In genomic region chr11:116880839-116881238, GRCm38 (mm10) we compare ENCODE assay signal across 21 mouse cellular contexts. TPM values are rescaled to one million over a fixed set of nuclear protein-coding genes. Genes with fewer than 3 reads are reported as not detected.
DNase-seq lines count a peak whose midpoint lies in the region; ATAC-seq and TF ChIP-seq lines count a peak whose summit lies in the region.
"Had no signal": no experiment of that assay in that cellular context is flagged by ENCODE, and none has a peak within 500 bp of the region (broad histone marks: within the 10 kb centered on the region; RNA-seq: fewer than 3 reads in every experiment).

No protein-coding gene starts in this region.

- intact Hi-C loops in left cerebral cortex, postnatal 36 days (cut with DNase I) = loop anchor here (10.0 kb wide), 1 partner anchor 294 kb away; no protein-coding TSS in a partner anchor

- WGBS in hindbrain, postnatal 0 days = 38% methylated on average over 7 of the region's 7 CpGs
- 63% methylated on average over 7 of the region's 7 CpGs for WGBS in hindbrain, embryonic 14.5 days

- no peak overlapping the region for H3K9ac ChIP-seq in hindbrain, postnatal 0 days (replicated peaks; ENCODE audit: low read length)
- H3K9ac ChIP-seq in hindbrain, embryonic 14.5 days = no peak overlapping the region
- H3K9ac ChIP-seq in ES-Bruce4 (ENCODE audit: low read depth, poor library complexity, severe bottlenecking) = no peak overlapping the region
- H3K9ac ChIP-seq: embryonic facial prominence, embryonic 15.5 days; heart, embryonic 13.5 days; kidney, embryonic 15.5 days; neural tube, embryonic 12.5 days; stomach, embryonic 15.5 days had no signal

- H3K9me3 ChIP-seq in hindbrain, postnatal 0 days (ENCODE audit: low read length) = no peaks in the 10 kb centered on the region
- H3K9me3 ChIP-seq in hindbrain, embryonic 14.5 days (ENCODE audit: control insufficient read depth, low read length) = no peaks in the 10 kb centered on the region
- H3K9me3 ChIP-seq in ES-Bruce4 (replicated peaks; ENCODE audit: control insufficient read depth, insufficient read depth, low read length, poor library complexity, severe bottlenecking) = no peaks in the 10 kb centered on the region
- H3K9me3 ChIP-seq: embryonic facial prominence, embryonic 15.5 days; heart, embryonic 13.5 days; kidney, embryonic 15.5 days; neural tube, embryonic 12.5 days; stomach, embryonic 15.5 days had no signal

- no peak overlapping the region for H3K4me2 ChIP-seq in hindbrain, postnatal 0 days (ENCODE audit: low read depth, low read length)
- H3K4me2 ChIP-seq in hindbrain, embryonic 14.5 days (replicated peaks) = no peak overlapping the region
- H3K4me2 ChIP-seq: embryonic facial prominence, embryonic 15.5 days; heart, embryonic 13.5 days; kidney, embryonic 15.5 days; liver, embryonic 11.5 days; neural tube, embryonic 12.5 days; stomach, embryonic 15.5 days had no signal

- ATAC-seq in hindbrain, postnatal 0 days = no peak
- ATAC-seq in hindbrain, embryonic 14.5 days (ENCODE audit: low FRiP score) = no peak
- ATAC-seq: inflammation-experienced regulatory T-cells, adult 6 months; midbrain, embryonic 16.5 days had no signal

- H3K4me3 ChIP-seq in hindbrain, postnatal 0 days (ENCODE audit: low read length) = no peak overlapping the region
- no peak overlapping the region for H3K4me3 ChIP-seq in hindbrain, embryonic 14.5 days (replicated peaks; ENCODE audit: low read length)
- H3K4me3 ChIP-seq in ES-Bruce4 (ENCODE audit: low read depth, low read length) = no peak overlapping the region
- H3K4me3 ChIP-seq: embryonic facial prominence, embryonic 15.5 days; heart, embryonic 13.5 days; kidney, embryonic 15.5 days; megakaryocyte, embryonic 14.5 days; neural tube, embryonic 12.5 days; stomach, embryonic 15.5 days had no signal

- no peaks in the 10 kb centered on the region for H3K36me3 ChIP-seq in hindbrain, postnatal 0 days (ENCODE audit: insufficient read depth, low read length)
- 0 out of 2 replicates have a peak, but pooled peaks cover 2% of the 10 kb centered on the region for H3K36me3 ChIP-seq in hindbrain, embryonic 14.5 days (replicated peaks; ENCODE audit: control insufficient read depth, insufficient read depth)
- H3K36me3 ChIP-seq in ES-Bruce4 (ENCODE audit: control insufficient read depth, insufficient read depth, low read length, poor library complexity, severe bottlenecking) = no peaks in the 10 kb centered on the region
- H3K36me3 ChIP-seq: embryonic facial prominence, embryonic 15.5 days; kidney, embryonic 15.5 days; neural tube, embryonic 12.5 days; stomach, embryonic 15.5 days had no signal

- TF ChIP-seq POLR2A in ES-Bruce4 (IDR thresholded peaks at IDR 0.05; ENCODE audit: insufficient read depth, low read length) = no peak

- no peak overlapping the region; the same call in 1 of the 2 replicates for H3K27ac ChIP-seq in hindbrain, postnatal 0 days
- H3K27ac ChIP-seq in hindbrain, embryonic 14.5 days = no peak overlapping the region
- H3K27ac ChIP-seq in ES-Bruce4 (ENCODE audit: insufficient read depth, low read length) = peak overlapping the region; percentile 4; the same call in 1 of the 2 replicates
- H3K27ac ChIP-seq: embryonic facial prominence, embryonic 15.5 days; heart, embryonic 13.5 days; kidney, embryonic 15.5 days; neural tube, embryonic 12.5 days; stomach, embryonic 15.5 days had no signal

- no peak for TF ChIP-seq EP300 in ES-Bruce4 (IDR thresholded peaks at IDR 0.05; ENCODE audit: insufficient read depth, low read depth, low read length)

- no peaks in the 10 kb centered on the region for H3K27me3 ChIP-seq in hindbrain, postnatal 0 days (ENCODE audit: insufficient read depth, low read length)
- H3K27me3 ChIP-seq in hindbrain, embryonic 14.5 days (ENCODE audit: control insufficient read depth, insufficient read depth, low read length) = no peaks in the 10 kb centered on the region
- no peaks in the 10 kb centered on the region for H3K27me3 ChIP-seq in ES-Bruce4 (ENCODE audit: control insufficient read depth, insufficient read depth, low read length, poor library complexity, severe bottlenecking)
- H3K27me3 ChIP-seq: stomach, embryonic 15.5 days had no signal

- peak; percentile 75 to 84 for DNase-seq in cerebellum, postnatal 10 days
- no peak for DNase-seq in cerebellum, adult 11 months
- DNase-seq in hindbrain, postnatal 0 days (ENCODE audit: low spot score) = peak; percentile 20
- DNase-seq in hindbrain, embryonic 14.5 days (ENCODE audit: low spot score) = no peak
- peak; percentile 23 to 45 for DNase-seq in left cerebral cortex, postnatal 36 days (ENCODE audit: low spot score in 2 of 2)
- DNase-seq in MN1 (ENCODE audit: low spot score) = no peak
- DNase-seq in thymus, adult 18-20 months = no peak
- DNase-seq: adrenal gland, postnatal 10 days; thymus, postnatal 36 days had no signal

- H3K4me1 ChIP-seq in hindbrain, postnatal 0 days (ENCODE audit: insufficient read depth, low read length) = 0 out of 2 replicates have a peak, but pooled peaks cover 2% of the 10 kb centered on the region
- H3K4me1 ChIP-seq in hindbrain, embryonic 14.5 days (replicated peaks; ENCODE audit: control insufficient read depth, insufficient read depth, low read length) = peaks cover 5% of the 10 kb centered on the region
- H3K4me1 ChIP-seq in ES-Bruce4 (ENCODE audit: control insufficient read depth, insufficient read depth, low read length) = no peaks in the 10 kb centered on the region

- TF ChIP-seq CTCF in hindbrain, postnatal 0 days (IDR thresholded peaks at IDR 0.05; ENCODE audit: low read depth) = no peak
- no peak for TF ChIP-seq CTCF in ES-Bruce4 (IDR thresholded peaks at IDR 0.05; ENCODE audit: low read depth, low read length)

RNA-seq across cellular contexts. Expression of gene Srsf2, which starts 27.9 kb away (rescaled TPM):
- total RNA-seq in hindbrain, postnatal 0 days (2014; rRNA removed) = 228 and 253 TPM in 2 replicates
- polyA plus RNA-seq in hindbrain, postnatal 0 days (2015; fragmentation: Nextera tagmentation; extraction: Ambion mirVana) = 454 and 491 TPM in 2 replicates
- 556 and 567 TPM in 2 replicates for polyA plus RNA-seq in hindbrain, embryonic 14.5 days (2014; fragmentation: Nextera tagmentation; extraction: Ambion mirVana)
- 414 and 425 TPM in 2 replicates for polyA plus RNA-seq in ES-Bruce4 (2011; ENCODE audit: insufficient read depth, insufficient read length, low read depth, missing spikeins)
- 100 to 1,000 TPM; 137 to 155 TPM for total RNA-seq in left cerebral cortex, postnatal 36 days (2021)

RNA-seq across cellular contexts. Expression of gene Mfsd11, which starts 28.6 kb away (rescaled TPM):
- total RNA-seq in hindbrain, postnatal 0 days (2014; rRNA removed) = 38.7 and 45.6 TPM in 2 replicates
- polyA plus RNA-seq in hindbrain, postnatal 0 days (2015; fragmentation: Nextera tagmentation; extraction: Ambion mirVana) = 56.8 and 62.8 TPM in 2 replicates
- 51.9 and 54.4 TPM in 2 replicates for polyA plus RNA-seq in hindbrain, embryonic 14.5 days (2014; fragmentation: Nextera tagmentation; extraction: Ambion mirVana)
- polyA plus RNA-seq in ES-Bruce4 (2011; ENCODE audit: insufficient read depth, insufficient read length, low read depth, missing spikeins) = 14.6 and 15.1 TPM in 2 replicates
- 10 to 100 TPM; 33.2 to 41.6 TPM for total RNA-seq in left cerebral cortex, postnatal 36 days (2021)

RNA-seq across cellular contexts. Expression of gene Jmjd6, which starts 37.6 kb away (rescaled TPM):
- 31.9 and 37.5 TPM in 2 replicates for total RNA-seq in hindbrain, postnatal 0 days (2014; rRNA removed)
- 48.1 and 48.6 TPM in 2 replicates for polyA plus RNA-seq in hindbrain, postnatal 0 days (2015; fragmentation: Nextera tagmentation; extraction: Ambion mirVana)
- 64.6 and 65.7 TPM in 2 replicates for polyA plus RNA-seq in hindbrain, embryonic 14.5 days (2014; fragmentation: Nextera tagmentation; extraction: Ambion mirVana)
- 45.6 and 49.0 TPM in 2 replicates for polyA plus RNA-seq in ES-Bruce4 (2011; ENCODE audit: insufficient read depth, insufficient read length, low read depth, missing spikeins)
- 10 to 100 TPM; 28.4 to 29.1 TPM for total RNA-seq in left cerebral cortex, postnatal 36 days (2021)

RNA-seq across cellular contexts. Expression of gene Mettl23, which starts 37.8 kb away (rescaled TPM):
- total RNA-seq in hindbrain, postnatal 0 days (2014; rRNA removed) = 30.1 and 43.2 TPM in 2 replicates
- polyA plus RNA-seq in hindbrain, postnatal 0 days (2015; fragmentation: Nextera tagmentation; extraction: Ambion mirVana) = 50.8 and 54.4 TPM in 2 replicates
- 70.0 and 73.9 TPM in 2 replicates for polyA plus RNA-seq in hindbrain, embryonic 14.5 days (2014; fragmentation: Nextera tagmentation; extraction: Ambion mirVana)
- polyA plus RNA-seq in ES-Bruce4 (2011; ENCODE audit: insufficient read depth, insufficient read length, low read depth, missing spikeins) = 27.5 TPM in 2 replicates
- 10 to 100 TPM; 24.4 to 29.5 TPM for total RNA-seq in left cerebral cortex, postnatal 36 days (2021)

RNA-seq across cellular contexts. Expression of gene Mgat5b, which starts 37.8 kb away (rescaled TPM):
- 125 and 133 TPM in 2 replicates for total RNA-seq in hindbrain, postnatal 0 days (2014; rRNA removed)
- polyA plus RNA-seq in hindbrain, postnatal 0 days (2015; fragmentation: Nextera tagmentation; extraction: Ambion mirVana) = 22.2 and 25.0 TPM in 2 replicates
- polyA plus RNA-seq in hindbrain, embryonic 14.5 days (2014; fragmentation: Nextera tagmentation; extraction: Ambion mirVana) = 24.5 and 26.0 TPM in 2 replicates
- 9.3 and 10.2 TPM in 2 replicates for polyA plus RNA-seq in ES-Bruce4 (2011; ENCODE audit: insufficient read depth, insufficient read length, low read depth, missing spikeins)
- total RNA-seq in left cerebral cortex, postnatal 36 days (2021) = 10 to 100 TPM; 76.5 to 86.1 TPM
- total RNA-seq: CH12.LX; hematopoietic stem cell, adult 5-6 weeks had no signal
- polyA plus RNA-seq: inflammation-experienced regulatory T-cells, adult 6 months had no signal

Comparison
In these comparisons a context has a peak if more than half of its experiments do, and no peak if none do; other contexts are left out.
1. DNase-seq: peak in cerebellum, postnatal 10 days (2 of 2), hindbrain, postnatal 0 days (single experiment) and left cerebral cortex, postnatal 36 days (2 of 2); none in cerebellum, adult 11 months (single experiment), hindbrain, embryonic 14.5 days (single experiment), MN1 (single experiment) and thymus, adult 18-20 months (0 of 2).